Mouse (Mus musculus): Measurements from ENCODE around the gene Lhpp. TPM values are rescaled to one million over a fixed set of nuclear protein-coding genes. Genes with fewer than 3 reads are reported as not detected.

Lhpp gene
- polyA plus RNA-seq, 1 experiment from 2014 or later = 9.0 TPM

DNA sequence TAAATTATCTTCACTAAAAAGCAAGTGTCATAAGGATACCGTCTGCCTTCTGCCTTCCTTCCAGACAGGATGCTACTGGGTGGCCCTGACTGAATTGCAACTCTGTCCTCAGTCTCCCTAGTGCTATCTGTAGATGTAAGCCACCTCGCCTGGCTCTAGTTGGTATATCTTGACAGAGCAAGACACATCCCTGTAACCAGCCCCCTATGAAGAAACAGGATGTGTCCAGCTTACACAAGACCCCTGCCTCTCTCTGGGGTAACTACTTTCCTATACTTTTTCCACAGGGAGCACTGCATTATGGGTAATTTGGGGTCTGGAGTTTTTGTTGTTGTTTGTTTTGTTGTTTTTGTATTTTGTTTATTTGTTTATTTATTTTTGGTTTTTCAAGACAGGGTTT lies 65.5 kb downstream of the Lhpp start:
- Histone ChIP-seq H3K27me3 (ENCODE audit: insufficient read depth, low read length) (no peaks in the 10 kb centered on the region), H3K27ac (ENCODE audit: low read depth) (no peak overlapping the region), H3K9ac (replicated peaks) (no peak overlapping the region), H3K4me3 (ENCODE audit: low read depth, low read length) (no peak overlapping the region), H3K36me3 (replicated peaks; ENCODE audit: insufficient read depth, low read length) (no peaks in the 10 kb centered on the region), H3K9me3 (ENCODE audit: low read length) (no peaks in the 10 kb centered on the region), H3K4me1 (ENCODE audit: insufficient read depth) (peaks cover 9% of the 10 kb centered on the region), H3K4me2 (ENCODE audit: low read depth, low read length) (no peak overlapping the region)
- ATAC-seq (no peak), DNase-seq (no peak)
- 74% methylated on average over 2 of the region's 2 CpGs for WGBS (ENCODE audit: insufficient replicate concordance)
- no peak for TF ChIP-seq CTCF (IDR thresholded peaks at IDR 0.05; ENCODE audit: low read depth)
- no peak for TF ChIP-seq EP300 (IDR thresholded peaks at IDR 0.05; ENCODE audit: low read depth)

DNA sequence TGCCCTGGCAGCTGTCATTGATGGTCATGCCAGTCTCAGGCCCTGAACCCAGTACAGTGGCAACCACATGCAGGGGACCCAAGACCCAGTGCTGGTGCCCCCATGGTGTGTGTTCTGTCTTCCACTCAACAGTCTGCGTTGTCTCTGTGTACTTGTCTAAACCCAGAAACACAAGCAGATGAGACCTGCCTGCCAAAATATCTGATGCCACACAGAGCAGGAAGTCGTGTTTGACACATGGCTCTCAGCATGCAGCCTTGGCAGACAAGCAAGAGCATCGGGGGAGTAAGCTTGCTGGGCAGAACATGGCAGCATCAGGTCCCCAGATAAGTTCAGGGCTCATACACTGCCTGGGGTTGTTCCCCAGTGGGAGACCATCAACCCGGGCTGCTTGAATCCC lies 68.7 kb downstream of the Lhpp start:
- Histone ChIP-seq H3K27me3 (ENCODE audit: insufficient read depth, low read length) (no peaks in the 10 kb centered on the region), H3K4me3 (ENCODE audit: low read depth, low read length) (no peak overlapping the region), H3K27ac (ENCODE audit: low read depth) (no peak overlapping the region), H3K4me2 (ENCODE audit: low read depth, low read length) (no peak overlapping the region), H3K36me3 (replicated peaks; ENCODE audit: insufficient read depth, low read length) (no peaks in the 10 kb centered on the region), H3K9ac (replicated peaks) (no peak overlapping the region), H3K9me3 (ENCODE audit: low read length) (no peaks in the 10 kb centered on the region), H3K4me1 (ENCODE audit: insufficient read depth) (0 out of 2 replicates have a peak, but pooled peaks cover 5% of the 10 kb centered on the region)
- DNase-seq (no peak), ATAC-seq (no peak)
- TF ChIP-seq EP300 (IDR thresholded peaks at IDR 0.05; ENCODE audit: low read depth) = no peak
- no peak for TF ChIP-seq CTCF (IDR thresholded peaks at IDR 0.05; ENCODE audit: low read depth)
- 54% methylated on average over 4 of the region's 4 CpGs for WGBS (ENCODE audit: insufficient replicate concordance)

DNA sequence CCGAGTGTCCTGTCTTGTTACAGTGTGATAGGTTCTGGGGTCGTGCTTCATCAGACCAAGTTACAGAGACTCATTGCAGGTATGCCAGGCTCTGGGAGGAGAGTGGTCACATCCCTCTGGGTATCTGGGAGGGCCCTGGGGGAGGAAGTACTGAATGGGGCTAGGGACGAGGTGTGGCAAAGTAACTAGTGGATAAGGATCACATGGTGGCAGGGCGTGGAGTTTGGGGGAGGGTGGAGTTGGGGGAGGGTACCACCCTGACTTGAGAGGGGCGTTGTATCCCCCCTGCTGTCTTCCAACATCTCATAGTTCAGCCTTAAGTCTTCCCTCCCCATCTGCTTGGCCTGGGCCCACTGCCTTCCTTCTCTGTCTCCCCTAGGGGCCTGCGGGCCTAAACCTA lies 69.1 kb downstream of the Lhpp start:
- Histone ChIP-seq H3K4me2 (ENCODE audit: low read depth, low read length) (no peak overlapping the region), H3K27ac (ENCODE audit: low read depth) (no peak overlapping the region), H3K9ac (replicated peaks) (no peak overlapping the region), H3K9me3 (ENCODE audit: low read length) (no peaks in the 10 kb centered on the region), H3K4me1 (ENCODE audit: insufficient read depth) (0 out of 2 replicates have a peak, but pooled peaks cover 4% of the 10 kb centered on the region), H3K36me3 (replicated peaks; ENCODE audit: insufficient read depth, low read length) (no peaks in the 10 kb centered on the region), H3K4me3 (ENCODE audit: low read depth, low read length) (no peak overlapping the region), H3K27me3 (ENCODE audit: insufficient read depth, low read length) (no peaks in the 10 kb centered on the region)
- ATAC-seq = no peak
- TF ChIP-seq EP300 (IDR thresholded peaks at IDR 0.05; ENCODE audit: low read depth) (no peak), CTCF (IDR thresholded peaks at IDR 0.05; ENCODE audit: low read depth) (no peak)
- 68% methylated on average over 6 of the region's 6 CpGs for WGBS (ENCODE audit: insufficient replicate concordance)
- DNase-seq = no peak

DNA sequence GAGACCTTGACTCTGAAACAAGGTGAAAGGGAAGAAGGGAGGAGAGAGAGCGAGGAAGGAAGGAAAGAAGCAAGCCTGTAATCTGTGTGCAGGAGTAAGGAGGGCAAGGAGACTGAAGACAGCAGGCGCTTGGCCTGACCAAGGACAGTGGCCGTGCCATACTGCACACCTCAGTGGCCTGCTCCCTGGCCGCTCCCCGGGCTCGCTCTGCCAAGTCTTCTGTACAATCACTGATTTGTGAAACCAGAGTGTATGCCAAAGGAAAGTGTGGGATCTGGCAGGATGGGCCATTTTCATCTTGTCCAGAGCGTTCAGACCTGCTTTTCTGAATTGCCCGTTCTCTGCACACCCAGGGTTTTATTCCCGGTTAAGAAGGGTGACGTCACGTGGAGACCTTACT lies 70.9 kb downstream of the Lhpp start:
- Histone ChIP-seq H3K36me3 (replicated peaks; ENCODE audit: insufficient read depth, low read length) (no peaks in the 10 kb centered on the region), H3K4me1 (ENCODE audit: insufficient read depth) (peaks cover 8% of the 10 kb centered on the region), H3K9me3 (ENCODE audit: low read length) (no peaks in the 10 kb centered on the region), H3K9ac (replicated peaks) (no peak overlapping the region), H3K27me3 (ENCODE audit: insufficient read depth, low read length) (no peaks in the 10 kb centered on the region), H3K27ac (ENCODE audit: low read depth) (no peak overlapping the region), H3K4me2 (ENCODE audit: low read depth, low read length) (no peak overlapping the region), H3K4me3 (ENCODE audit: low read depth, low read length) (no peak overlapping the region)
- 87% methylated on average over 11 of the region's 11 CpGs for WGBS (ENCODE audit: insufficient replicate concordance)
- no peak for ATAC-seq
- DNase-seq = no peak
- TF ChIP-seq CTCF (IDR thresholded peaks at IDR 0.05; ENCODE audit: low read depth) (no peak), EP300 (IDR thresholded peaks at IDR 0.05; ENCODE audit: low read depth) (no peak)

DNA sequence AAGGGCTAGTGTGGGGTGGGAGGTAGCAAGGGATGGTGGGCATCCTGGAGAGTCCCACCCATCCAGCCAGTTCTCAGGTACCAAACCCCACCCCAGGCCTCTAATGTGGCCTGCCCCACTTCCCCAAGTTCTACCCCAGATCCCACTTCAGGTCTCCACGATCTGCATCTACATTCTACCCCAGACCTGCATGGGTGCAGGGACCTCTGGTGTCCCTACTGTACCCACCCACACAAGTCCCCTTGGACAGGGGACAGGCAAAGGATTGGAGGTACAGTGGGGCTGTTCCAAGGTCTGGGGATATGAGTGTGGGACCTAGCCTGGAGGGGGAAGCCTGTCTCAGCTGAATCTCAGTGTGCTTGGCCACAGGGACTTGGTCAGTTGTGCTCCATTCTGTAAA lies 71.4 kb downstream of the Lhpp start:
- ATAC-seq (no peak), DNase-seq (no peak)
- Histone ChIP-seq H3K9ac (replicated peaks) (no peak overlapping the region), H3K4me3 (ENCODE audit: low read depth, low read length) (no peak overlapping the region), H3K9me3 (ENCODE audit: low read length) (no peaks in the 10 kb centered on the region), H3K27me3 (ENCODE audit: insufficient read depth, low read length) (no peaks in the 10 kb centered on the region), H3K4me1 (ENCODE audit: insufficient read depth) (peaks cover 11% of the 10 kb centered on the region), H3K36me3 (replicated peaks; ENCODE audit: insufficient read depth, low read length) (no peaks in the 10 kb centered on the region), H3K27ac (ENCODE audit: low read depth) (no peak overlapping the region), H3K4me2 (ENCODE audit: low read depth, low read length) (no peak overlapping the region)
- WGBS (ENCODE audit: insufficient replicate concordance) = 67% methylated on average over 1 of the region's 1 CpGs
- no peak for TF ChIP-seq EP300 (IDR thresholded peaks at IDR 0.05; ENCODE audit: low read depth)
- no peak for TF ChIP-seq CTCF (IDR thresholded peaks at IDR 0.05; ENCODE audit: low read depth)

DNA sequence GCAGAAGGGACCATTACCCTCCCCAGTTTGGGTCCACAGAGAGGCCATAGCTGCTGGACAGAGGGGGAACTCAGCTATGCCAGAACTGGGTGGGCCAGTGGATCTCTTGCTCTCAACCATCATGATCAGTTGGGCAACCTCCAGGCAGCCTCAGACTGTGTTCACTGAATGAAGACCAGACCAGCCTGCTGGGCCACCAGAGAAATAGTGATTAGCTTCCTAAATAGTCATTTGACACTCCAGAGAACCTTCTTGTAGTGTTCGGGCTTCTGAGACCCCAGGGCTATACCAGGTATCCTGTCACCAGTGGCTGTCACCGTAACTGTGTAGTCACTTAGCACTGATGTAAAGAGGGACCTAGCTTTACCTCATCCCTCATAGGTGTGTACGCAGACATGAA lies 71.9 kb downstream of the Lhpp start:
- DNase-seq (no peak), ATAC-seq (no peak)
- Histone ChIP-seq H3K9ac (replicated peaks) (no peak overlapping the region), H3K36me3 (replicated peaks; ENCODE audit: insufficient read depth, low read length) (no peaks in the 10 kb centered on the region), H3K27me3 (ENCODE audit: insufficient read depth, low read length) (no peaks in the 10 kb centered on the region), H3K4me2 (ENCODE audit: low read depth, low read length) (no peak overlapping the region), H3K9me3 (ENCODE audit: low read length) (no peaks in the 10 kb centered on the region), H3K4me3 (ENCODE audit: low read depth, low read length) (no peak overlapping the region), H3K4me1 (ENCODE audit: insufficient read depth) (peaks cover 16% of the 10 kb centered on the region), H3K27ac (ENCODE audit: low read depth) (no peak overlapping the region)
- 87% methylated on average over 3 of the region's 3 CpGs for WGBS (ENCODE audit: insufficient replicate concordance)
- TF ChIP-seq EP300 (IDR thresholded peaks at IDR 0.05; ENCODE audit: low read depth) (no peak), CTCF (IDR thresholded peaks at IDR 0.05; ENCODE audit: low read depth) (no peak)

DNA sequence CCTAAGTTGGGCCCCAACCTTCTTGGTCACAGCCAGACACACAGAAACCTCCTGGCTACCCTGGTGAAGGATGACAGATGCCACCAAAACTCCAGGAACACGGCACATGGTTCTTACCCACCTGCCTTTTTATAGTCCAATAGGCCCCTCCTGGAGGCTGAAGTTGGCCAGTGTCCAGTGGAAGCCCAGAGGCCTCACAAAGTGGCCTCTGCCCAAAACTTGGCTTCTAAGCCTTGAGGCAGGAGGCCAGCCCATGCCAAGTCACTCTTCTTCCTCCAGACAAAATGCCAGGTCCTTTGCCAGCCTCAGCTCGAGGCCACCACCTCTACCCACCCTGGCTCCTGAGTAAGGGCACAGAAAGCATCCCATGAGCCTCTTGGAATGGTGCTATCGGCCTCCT lies 72.5 kb downstream of the Lhpp start:
- no peak for DNase-seq
- Histone ChIP-seq H3K4me1 (ENCODE audit: insufficient read depth) (peaks cover 20% of the 10 kb centered on the region), H3K9me3 (ENCODE audit: low read length) (no peaks in the 10 kb centered on the region), H3K27me3 (ENCODE audit: insufficient read depth, low read length) (no peaks in the 10 kb centered on the region), H3K4me2 (ENCODE audit: low read depth, low read length) (no peak overlapping the region), H3K27ac (ENCODE audit: low read depth) (no peak overlapping the region), H3K4me3 (ENCODE audit: low read depth, low read length) (no peak overlapping the region), H3K36me3 (replicated peaks; ENCODE audit: insufficient read depth, low read length) (no peaks in the 10 kb centered on the region), H3K9ac (replicated peaks) (no peak overlapping the region)
- no peak for TF ChIP-seq CTCF (IDR thresholded peaks at IDR 0.05; ENCODE audit: low read depth)
- no peak for TF ChIP-seq EP300 (IDR thresholded peaks at IDR 0.05; ENCODE audit: low read depth)
- 78% methylated on average over 3 of the region's 3 CpGs for WGBS (ENCODE audit: insufficient replicate concordance)
- no peak for ATAC-seq

All from liver, postnatal 0 days (tissue).